18 mouse cellular contexts compared by ENCODE assay signal in the genomic region with DNA sequence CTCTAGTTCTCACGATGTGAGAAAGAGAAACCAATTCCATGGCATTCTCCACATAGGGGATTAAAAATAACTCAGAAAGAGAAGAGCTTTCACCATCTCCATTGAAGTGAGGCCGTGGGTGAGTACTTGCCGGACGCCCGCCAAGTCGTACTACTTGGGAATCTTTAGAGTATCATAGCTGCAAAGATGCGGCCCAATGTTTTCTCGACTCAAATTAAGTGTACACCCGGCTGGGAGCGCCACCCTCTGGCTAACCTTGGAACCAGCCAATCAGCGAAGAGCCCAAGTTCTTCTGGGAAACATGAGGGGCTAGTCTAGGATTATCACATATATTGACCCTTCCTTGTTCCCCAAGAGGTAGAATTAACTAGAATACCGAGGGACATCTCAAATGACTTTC.
DNase-seq lines count a peak whose midpoint lies in the region; ATAC-seq and TF ChIP-seq lines count a peak whose summit lies in the region.
"Had no signal": no experiment of that assay in that cellular context is flagged by ENCODE, and none has a peak within 500 bp of the region (broad histone marks: within the 10 kb centered on the region; RNA-seq: fewer than 3 reads in every experiment).

No protein-coding gene starts in this region.

- no peak for TF ChIP-seq EP300 in MEL (IDR thresholded peaks at IDR 0.05; ENCODE audit: low read depth in 1 of 2, low read length in 2 of 2)

- no peak for ATAC-seq in hindbrain, postnatal 0 days
- ATAC-seq: hindbrain, embryonic 16.5 days; midbrain, embryonic 16.5 days had no signal

- no peaks in the 10 kb centered on the region for H3K79me2 ChIP-seq in MEL (ENCODE audit: control insufficient read depth, insufficient read depth, low read length, poor library complexity)

- TF ChIP-seq RAD21 in MEL (IDR thresholded peaks at IDR 0.05; ENCODE audit: low read depth, low read length), result peak; percentile 93

- TF ChIP-seq CTCF in MEL (IDR thresholded peaks at IDR 0.05 in 2 of 3, conservative IDR thresholded peaks at IDR 0.05 in 1 of 3; ENCODE audit: control insufficient read depth in 1 of 3, insufficient read depth in 1 of 3, low read depth in 2 of 3, low read length in 3 of 3, poor library complexity in 1 of 3, severe bottlenecking in 1 of 3), result peak; percentile 86 to 94 (median 88)
- no peak for TF ChIP-seq CTCF in hindbrain, postnatal 0 days (IDR thresholded peaks at IDR 0.05; ENCODE audit: low read depth)

- intact Hi-C loops in left cerebral cortex, postnatal 4 days (cut with DNase I), result no loop called here

- peaks cover 0 to 4% of the 10 kb centered on the region in 2 experiments; a peak in 1 of 4 replicates for H3K4me1 ChIP-seq in MEL (ENCODE audit: control insufficient read depth in 1 of 2, insufficient read depth in 2 of 2, low read length in 2 of 2)
- no peaks in the 10 kb centered on the region for H3K4me1 ChIP-seq in hindbrain, postnatal 0 days (ENCODE audit: insufficient read depth, low read length)
- H3K4me1 ChIP-seq: liver, embryonic 15.5 days had no signal

- H3K4me3 ChIP-seq in MEL (ENCODE audit: control insufficient read depth in 1 of 2, insufficient read depth in 1 of 2, low read depth in 2 of 2, low read length in 2 of 2), result peak overlapping the region; percentile 57 to 62
- H3K4me3 ChIP-seq in hindbrain, postnatal 0 days (ENCODE audit: low read length), result no peak overlapping the region
- H3K4me3 ChIP-seq: embryonic facial prominence, embryonic 15.5 days; liver, embryonic 15.5 days had no signal

- DNase-seq in left cerebral cortex, adult 18-20 months (ENCODE audit: low spot score in 2 of 2), result peak; percentile 26 to 40
- no peak for DNase-seq in left cerebral cortex, postnatal 4 days
- peak; percentile 17 for DNase-seq in right cerebral cortex, postnatal 14 days
- DNase-seq in right cerebral cortex, postnatal 25 days, result no peak
- DNase-seq in MEL (ENCODE audit: low read depth, low spot score), result peak; percentile 90
- DNase-seq in right cerebral cortex, postnatal 36 days (ENCODE audit: low spot score in 2 of 2), result peak; percentile 12 to 19
- no peak for DNase-seq in kidney, adult 18-20 months
- DNase-seq in hindbrain, postnatal 0 days (ENCODE audit: low spot score), result no peak
- DNase-seq: cerebellum, postnatal 10 days; gastrocnemius, postnatal 36 days; kidney, adult 8-10 months; kidney, postnatal 25 days; lung, postnatal 10 days had no signal

- peak overlapping the region; percentile 45 for H3K9ac ChIP-seq in MEL (ENCODE audit: control insufficient read depth, low read depth, low read length, poor library complexity, severe bottlenecking)
- no peak overlapping the region for H3K9ac ChIP-seq in hindbrain, postnatal 0 days (replicated peaks; ENCODE audit: low read length)
- H3K9ac ChIP-seq: embryonic facial prominence, embryonic 15.5 days; liver, embryonic 15.5 days had no signal

- no peak overlapping the region for H3K27ac ChIP-seq in MEL (ENCODE audit: control insufficient read depth, low read depth, low read length)
- no peak overlapping the region for H3K27ac ChIP-seq in hindbrain, postnatal 0 days
- H3K27ac ChIP-seq: embryonic facial prominence, embryonic 15.5 days; liver, embryonic 15.5 days had no signal

- no peak overlapping the region for H3K4me2 ChIP-seq in hindbrain, postnatal 0 days (ENCODE audit: low read depth, low read length)
- H3K4me2 ChIP-seq: heart, embryonic 11.5 days; liver, embryonic 15.5 days had no signal

- H3K36me3 ChIP-seq in MEL (ENCODE audit: control insufficient read depth in 1 of 2, insufficient read depth in 2 of 2, low read length in 2 of 2), result peaks cover 0 to 2% of the 10 kb centered on the region in 2 experiments; a peak in 1 of 4 replicates
- H3K36me3 ChIP-seq in hindbrain, postnatal 0 days (ENCODE audit: insufficient read depth, low read length), result no peaks in the 10 kb centered on the region
- H3K36me3 ChIP-seq: embryonic facial prominence, embryonic 15.5 days; liver, embryonic 15.5 days had no signal

- H3K27me3 ChIP-seq in MEL (ENCODE audit: control insufficient read depth in 1 of 2, insufficient read depth in 2 of 2, low read length in 2 of 2), result peaks cover 6 to 8% of the 10 kb centered on the region in 2 experiments; a peak in 3 of 4 replicates
- no peaks in the 10 kb centered on the region for H3K27me3 ChIP-seq in hindbrain, postnatal 0 days (ENCODE audit: insufficient read depth, low read length)
- H3K27me3 ChIP-seq: embryonic facial prominence, embryonic 15.5 days; liver, embryonic 15.5 days had no signal

- H3K9me3 ChIP-seq in MEL (replicated peaks; ENCODE audit: insufficient read depth, low read length), result no peaks in the 10 kb centered on the region
- H3K9me3 ChIP-seq in hindbrain, postnatal 0 days (ENCODE audit: low read length), result no peaks in the 10 kb centered on the region
- H3K9me3 ChIP-seq: embryonic facial prominence, embryonic 15.5 days; liver, embryonic 15.5 days had no signal

- WGBS in hindbrain, postnatal 0 days, result 80% methylated on average over 12 of the region's 12 CpGs

- TF ChIP-seq POLR2A in MEL (IDR thresholded peaks at IDR 0.05; ENCODE audit: control insufficient read depth in 1 of 2, insufficient read depth in 1 of 2, low read depth in 1 of 2, low read length in 2 of 2, poor library complexity in 1 of 2), result no peak

TF ChIP-seq in MEL, 35 proteins besides CTCF, POLR2A, EP300 and RAD21:
- TF ChIP-seq USF2 (IDR thresholded peaks at IDR 0.05; ENCODE audit: borderline replicate concordance in 1 of 2, insufficient read depth in 1 of 2, low read depth in 1 of 2, low read length in 2 of 2), result no peak
- peak; percentile 74; the same call in 1 of the 2 replicates for TF ChIP-seq MAZ (IDR thresholded peaks at IDR 0.05; ENCODE audit: low read depth, low read length)
- 0 out of 2 replicates have a peak, but pooled peaks have one; percentile 0 for TF ChIP-seq GATA1 (IDR thresholded peaks at IDR 0.05; ENCODE audit: low read depth, low read length)
- 0 out of 2 replicates have a peak, but pooled peaks have one; percentile 39 for TF ChIP-seq ELF1 (IDR thresholded peaks at IDR 0.05; ENCODE audit: low read depth, low read length)
- no peak for TF ChIP-seq CHD2 (IDR thresholded peaks at IDR 0.05; ENCODE audit: low read length)
- TF ChIP-seq RCOR1 (IDR thresholded peaks at IDR 0.05; ENCODE audit: low read depth, low read length), result 0 out of 2 replicates have a peak, but pooled peaks have one; percentile 34
- peak; percentile 67; the same call in 1 of the 2 replicates for TF ChIP-seq SIN3A (IDR thresholded peaks at IDR 0.05; ENCODE audit: low read length)
- peak; percentile 82 for TF ChIP-seq ZC3H11A (IDR thresholded peaks at IDR 0.05; ENCODE audit: low read depth, low read length)
- TF ChIP-seq MEF2A (IDR thresholded peaks at IDR 0.05; ENCODE audit: extremely low read depth, insufficient replicate concordance, low read depth, low read length, poor library complexity, severe bottlenecking), result no peak
- 0 out of 2 replicates have a peak, but pooled peaks have one; percentile 41 for TF ChIP-seq MXI1 (IDR thresholded peaks at IDR 0.05; ENCODE audit: low read depth, low read length)
- TF ChIP-seq SMC3 (IDR thresholded peaks at IDR 0.05; ENCODE audit: low read depth, low read length), result peak; percentile 87
- peak; percentile 48; the same call in 1 of the 2 replicates for TF ChIP-seq HCFC1 (IDR thresholded peaks at IDR 0.05; ENCODE audit: low read depth, low read length)

Comparison
In these comparisons a context has a peak if more than half of its experiments do, and no peak if none do; other contexts are left out.
1. DNase-seq: peak in left cerebral cortex, adult 18-20 months (2 of 2), right cerebral cortex, postnatal 14 days (single experiment), MEL (single experiment) and right cerebral cortex, postnatal 36 days (2 of 2); none in left cerebral cortex, postnatal 4 days (single experiment), right cerebral cortex, postnatal 25 days (single experiment), kidney, adult 18-20 months (single experiment) and hindbrain, postnatal 0 days (single experiment).